Mouse (Mus musculus) liver (tissue): Measurements from ENCODE around the gene Qars.

Source experiments
- DNase-seq: peaks from one replicate; pipeline ENCODE4 v3.0.0-alpha.2; 2020; ENCODE audit warnings: mixed read lengths

The Qars gene

DNA sequence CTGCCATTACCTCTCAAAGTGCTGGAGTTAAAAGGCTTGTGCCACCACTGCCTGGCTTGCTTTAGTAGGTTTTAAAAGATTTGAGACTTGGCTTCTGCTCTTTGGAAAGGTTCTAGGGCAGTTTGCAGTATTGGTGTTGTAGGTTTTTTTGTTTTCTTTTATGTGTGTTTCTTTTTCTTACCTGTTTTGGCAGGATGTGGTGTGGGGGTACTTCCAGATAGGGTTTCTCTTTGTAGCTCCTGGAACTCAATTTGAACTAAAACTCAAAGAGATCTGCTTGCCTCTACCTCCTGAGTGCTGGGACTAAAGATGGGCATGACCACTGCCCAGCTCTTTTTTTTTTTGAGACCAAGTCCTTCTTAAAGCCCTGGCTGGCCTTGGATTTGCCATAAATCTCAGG lies 33.3 kb downstream of the Qars start:
- DNase-seq: no peak

DNA sequence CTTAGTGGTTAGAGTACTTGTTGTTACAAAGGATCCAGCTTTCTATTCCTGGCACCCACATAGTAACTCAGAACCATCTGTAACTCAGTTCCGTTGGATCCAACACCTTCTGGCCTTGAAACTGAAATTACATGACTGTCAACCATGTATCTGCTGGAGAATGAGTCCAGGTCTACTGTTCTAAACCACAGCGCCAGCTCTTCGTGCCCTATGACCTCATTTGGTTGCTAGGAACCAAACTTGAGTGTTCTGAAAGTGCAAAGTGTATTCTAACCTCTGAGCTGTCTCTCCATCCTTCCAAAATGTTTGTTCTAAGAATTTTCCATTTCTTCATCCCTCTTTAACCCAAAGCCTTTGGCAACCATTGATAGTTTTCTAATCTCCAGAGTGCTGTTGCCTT lies 38.5 kb downstream of the Qars start:
- no peak for DNase-seq

- DNase-seq: no peak
These were observed 39.4 kb downstream of the Qars start for GRCm38 (mm10) chr9:108546875-108547274.

GRCm38 (mm10) chr9:108559169-108559568 lies 51.7 kb downstream of the Qars start:
- DNase-seq: no peak

GRCm38 (mm10) chr9:108560227-108560841 lies 52.8 kb downstream of the Qars start, which contains the start of gene Impdh2:
Gene Impdh2 (plus strand): TSS chr9:108560286.
- peak; percentile 96 for DNase-seq

- DNase-seq: no peak
These were observed 56.2 kb downstream of the Qars start for GRCm38 (mm10) chr9:108563671-108564070.

GRCm38 (mm10) chr9:108564131-108564530 lies 56.6 kb downstream of the Qars start:
- peak; percentile 42 for DNase-seq
